Mouse (Mus musculus) adrenal gland, postnatal 36 days (tissue): ENCODE results near the gene Cntfr. TPM values are rescaled to one million over a fixed set of nuclear protein-coding genes. Genes with fewer than 3 reads are reported as not detected.

ENCODE experiments used
- DNase-seq, 2 experiments: peaks; one replicate each; pipeline ENCODE4 v3.0.0; 2021; ENCODE audit warnings: mixed read lengths in 1 of 2
- total RNA-seq, 2 experiments: library from RNA; stranded (reverse); gene quantifications; 2 replicates each; pipeline ENCODE4 v1.2.3; 2021

Cntfr gene
- total RNA-seq, 2 experiments from 2014 or later: 39.3 to 40.3 TPM

DNA sequence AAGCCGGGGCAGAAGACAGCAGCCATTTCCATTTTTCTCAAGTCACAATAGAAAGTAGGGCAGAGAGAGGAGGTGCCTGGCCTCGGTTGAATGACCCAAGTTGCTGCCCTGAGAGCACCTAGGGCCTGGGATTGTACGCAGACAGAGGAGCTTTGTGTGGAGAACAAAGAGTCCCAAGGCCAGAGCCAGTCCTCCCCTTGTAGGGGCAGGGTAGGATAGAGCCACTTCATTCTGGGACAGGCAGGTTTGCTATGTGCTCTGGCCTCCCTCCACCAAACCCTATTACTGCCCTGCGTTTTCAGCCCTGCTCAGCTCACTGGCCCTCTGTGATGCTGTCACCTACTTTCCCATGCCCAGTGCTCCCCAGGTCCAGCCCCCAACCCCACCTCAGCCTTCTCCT, 48.7 kb downstream of the Cntfr start:
- DNase-seq: no peak

DNA sequence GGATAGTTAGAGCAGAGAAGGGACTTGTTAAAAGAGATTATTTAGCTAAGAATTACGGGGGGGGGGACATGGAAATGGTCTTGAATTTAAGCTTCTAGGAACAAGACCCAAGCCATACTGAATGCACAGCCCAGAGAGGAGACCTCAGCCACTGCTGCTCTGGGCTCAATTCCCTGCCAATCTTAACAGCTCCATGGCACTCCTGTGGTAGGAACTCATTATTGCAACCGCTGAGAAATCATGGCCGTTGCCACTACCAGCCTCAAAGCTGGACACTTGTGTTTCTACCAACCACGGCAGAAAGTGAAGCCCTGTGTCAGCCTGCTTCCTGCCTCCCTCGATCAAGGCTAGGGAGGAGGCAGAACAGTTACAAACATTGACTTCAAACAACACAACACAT, 51.4 kb downstream of the Cntfr start:
- peak in 1 of 2 experiments; percentile 26 for DNase-seq

DNA sequence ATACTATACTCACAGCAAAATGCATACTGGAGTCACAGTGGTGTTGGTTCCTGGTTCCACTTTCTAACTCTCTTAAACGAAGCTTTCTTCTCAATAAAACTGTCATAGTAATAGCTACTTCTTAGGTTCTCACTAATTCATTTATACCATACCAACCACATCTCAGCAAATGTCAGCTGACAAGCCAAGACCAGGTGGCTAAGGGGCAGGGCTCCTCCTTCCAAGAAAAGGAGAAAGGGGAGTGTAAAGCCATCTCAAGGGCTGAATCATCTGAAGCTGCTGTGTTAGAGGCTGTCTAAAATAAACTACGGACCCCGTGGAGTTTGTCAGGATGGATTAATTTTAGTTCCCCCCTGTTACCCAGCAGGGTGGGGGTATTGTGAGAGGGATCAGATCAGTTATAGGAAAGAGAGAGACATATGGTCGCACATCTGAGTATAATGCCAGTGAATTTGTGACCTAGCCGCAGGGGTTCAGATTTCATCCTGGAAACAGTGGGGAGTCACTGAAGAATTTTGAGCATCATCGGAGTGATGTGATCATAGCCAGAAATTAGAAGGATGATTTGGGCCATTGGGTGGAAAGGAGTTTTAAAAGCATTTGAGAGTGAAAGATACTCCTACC, 55.6 kb downstream of the Cntfr start:
- no peak for DNase-seq

DNA sequence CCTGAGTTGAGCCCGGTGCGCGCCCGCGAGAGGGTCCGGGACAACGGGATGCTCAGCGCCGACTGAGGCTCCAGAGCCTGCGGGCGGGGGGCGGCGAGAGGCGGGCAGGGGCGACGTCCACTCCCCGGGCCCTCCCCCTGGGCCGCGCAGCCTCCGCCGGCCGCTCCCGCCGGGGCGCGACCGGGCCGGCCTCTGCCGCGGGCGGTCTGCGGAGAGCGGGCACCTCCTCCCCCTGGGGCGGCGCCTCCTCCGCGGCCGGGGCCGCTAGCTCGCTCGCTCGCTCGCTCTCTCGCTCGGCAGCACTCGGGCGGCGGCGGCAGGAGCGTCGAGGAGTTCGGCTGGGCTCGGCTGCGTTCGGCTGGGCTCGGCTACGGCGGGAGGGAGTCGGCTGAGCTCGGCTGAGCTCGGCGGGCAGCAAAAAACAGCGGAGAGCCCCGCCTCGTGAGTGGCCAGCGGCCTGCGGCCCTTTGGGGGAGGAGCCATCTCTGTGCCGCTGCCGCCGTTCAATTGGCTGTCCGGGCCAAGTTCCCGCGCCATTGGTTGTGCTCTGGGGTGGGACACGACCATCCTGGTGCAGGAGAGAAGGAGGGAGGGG, 56.9 kb downstream of the Cntfr start, which contains the start of gene Enho:
Gene Enho, minus strand, starts transcription at position 412 of the 595 bp plus-strand sequence.
- DNase-seq: peak; percentile 97 to 98

DNA sequence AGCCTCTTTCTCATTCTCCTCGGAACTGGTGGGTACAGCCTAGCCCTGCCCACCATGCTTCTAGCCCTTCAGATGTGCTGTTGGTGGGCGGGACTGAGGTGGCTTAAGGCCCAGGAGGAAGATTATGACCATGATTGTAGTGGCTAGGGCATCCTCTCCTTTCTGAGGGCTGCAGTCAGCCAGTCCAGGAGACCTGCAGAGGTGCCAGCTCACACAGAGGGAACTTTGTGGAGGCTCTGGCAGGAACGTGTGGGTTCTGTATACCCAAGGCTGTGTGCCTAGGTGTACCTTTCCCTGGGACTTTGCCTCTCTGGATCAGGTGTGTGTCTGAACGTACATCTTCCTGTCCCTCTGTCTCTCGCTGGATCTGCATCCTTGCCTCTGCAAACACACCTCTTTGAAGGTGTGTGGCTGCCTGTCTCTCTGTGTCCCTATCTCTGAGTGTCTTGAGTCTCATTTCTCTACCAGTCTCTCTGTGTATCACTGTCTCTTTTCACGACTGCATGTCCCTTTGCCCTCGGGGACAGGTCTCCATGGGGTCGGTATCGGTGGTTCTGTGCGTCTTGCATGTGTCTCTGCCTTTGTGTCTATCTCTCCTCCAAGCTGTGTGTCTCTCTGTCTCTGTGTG, 57.6 kb downstream of the Cntfr start:
- no peak for DNase-seq

DNA sequence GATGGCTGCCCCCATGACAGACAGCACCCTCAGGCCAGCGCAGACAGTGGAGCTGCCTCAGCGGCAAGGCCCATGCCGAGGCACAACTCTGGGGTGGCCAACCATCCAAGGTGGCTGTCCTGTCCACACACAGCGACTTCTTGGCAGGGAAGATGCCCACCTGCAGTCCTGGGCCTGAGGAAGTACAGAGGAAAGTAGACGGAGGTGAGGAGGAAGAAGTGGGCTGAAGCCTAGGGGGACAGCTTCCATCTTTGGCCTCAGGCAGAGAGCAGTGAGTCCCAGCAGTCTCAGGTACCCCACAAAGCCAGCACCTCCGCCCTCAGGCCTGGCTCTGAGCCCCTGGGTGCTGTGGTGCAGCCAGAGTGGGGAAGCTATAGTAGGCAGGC, 58.1 kb downstream of the Cntfr start:
- no peak for DNase-seq

DNA sequence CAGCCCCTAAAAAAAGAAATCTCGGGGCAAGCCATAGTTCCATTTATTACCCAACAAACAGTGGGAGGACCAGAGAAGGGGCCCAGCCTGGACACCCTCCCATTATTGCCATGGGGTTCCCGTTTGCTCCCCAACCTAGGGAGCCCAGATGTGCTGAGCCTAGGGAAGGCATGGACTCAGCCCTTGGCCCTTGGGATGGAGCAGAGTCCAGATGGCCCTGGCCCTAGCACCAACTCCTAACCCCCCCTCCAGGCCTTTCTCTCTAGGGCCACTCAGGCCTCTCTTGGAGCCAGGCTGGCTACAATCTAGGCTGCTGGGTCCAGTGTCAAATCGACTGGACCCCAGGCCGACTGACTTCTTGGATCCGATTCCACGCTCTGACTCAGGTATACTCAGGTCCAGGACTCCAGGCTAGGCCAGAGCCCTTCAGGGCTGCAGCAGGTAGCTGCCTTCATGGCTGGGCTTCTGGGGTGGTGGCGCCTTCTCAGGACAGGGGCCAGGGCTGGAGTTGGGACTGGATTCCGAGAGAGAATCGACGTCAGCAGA, 58.6 kb downstream of the Cntfr start:
- no peak for DNase-seq

DNA sequence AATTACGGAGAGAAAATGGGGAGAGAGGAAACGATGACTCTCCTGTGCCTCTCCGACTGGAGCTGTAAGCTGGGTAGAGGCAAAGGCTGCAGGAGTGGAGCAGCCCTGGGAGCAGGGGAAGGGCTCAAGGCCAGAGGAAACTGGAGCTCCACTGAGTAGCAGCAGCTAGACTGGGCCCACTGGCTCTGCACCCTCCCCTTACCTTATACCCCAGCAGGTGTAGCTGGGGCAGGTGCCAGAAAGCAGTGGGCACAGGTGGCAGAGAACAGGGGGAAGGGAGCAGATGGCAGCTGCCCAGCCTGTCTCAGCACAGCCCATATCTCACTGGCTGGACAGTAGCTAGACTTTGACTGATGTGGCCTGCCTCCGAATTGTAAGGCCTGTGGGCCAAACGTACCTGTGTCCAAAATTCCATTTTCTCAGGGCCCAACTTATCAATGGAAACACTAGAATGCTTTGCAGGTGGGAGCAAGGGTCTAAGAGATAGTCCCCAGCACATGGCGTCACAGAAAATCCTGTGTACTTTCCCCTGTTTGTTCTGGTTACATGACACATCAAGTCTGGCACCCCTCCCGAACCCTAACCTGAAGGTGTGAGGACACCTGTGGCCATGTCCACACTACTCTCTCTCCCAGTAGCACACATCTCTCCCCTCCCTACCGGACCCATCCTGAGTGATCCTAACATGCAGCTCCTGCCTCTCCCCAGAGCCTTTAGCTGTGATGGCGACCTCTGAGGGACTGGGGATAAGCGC, 59.8 kb downstream of the Cntfr start:
- DNase-seq: no peak

DNA sequence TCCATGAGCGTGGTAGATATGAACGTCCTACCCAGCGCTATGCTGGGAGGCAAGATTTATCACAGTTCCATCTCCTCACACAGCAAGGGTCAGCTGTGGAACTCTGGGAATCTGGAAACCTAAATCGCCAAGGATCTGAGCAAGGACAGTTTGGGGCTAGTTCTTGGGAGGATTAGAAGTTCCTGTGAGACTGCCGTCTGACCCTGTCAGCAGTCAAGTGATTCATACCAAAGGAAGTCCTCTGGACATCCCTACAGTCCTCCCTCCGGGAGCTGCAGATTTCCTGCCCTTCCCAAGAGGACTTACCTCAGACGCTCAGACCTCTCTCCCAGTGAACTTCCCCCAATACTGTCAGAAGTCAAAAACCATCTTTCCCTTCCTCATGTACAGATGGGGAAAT, 60.5 kb downstream of the Cntfr start:
- peak; percentile 18 to 30 for DNase-seq

DNA sequence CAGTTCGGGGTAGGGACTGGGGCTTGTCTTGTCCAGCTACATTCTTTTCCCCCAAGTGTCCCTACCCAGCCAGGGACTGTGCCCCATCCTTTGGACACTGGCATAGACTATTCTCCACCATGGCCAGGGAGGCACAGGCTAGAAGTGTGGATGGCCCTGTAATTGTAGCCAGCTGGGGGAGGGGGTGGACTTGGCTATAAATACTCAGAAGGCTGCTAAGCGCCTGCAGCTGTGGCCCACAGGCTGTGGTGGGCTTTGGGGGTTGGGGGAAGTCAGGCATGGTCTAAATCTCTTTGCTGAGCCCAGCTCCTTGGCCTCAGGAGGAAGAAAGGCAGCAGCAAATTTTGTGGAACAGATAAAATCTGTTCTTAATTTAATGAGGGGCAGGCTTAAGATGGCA, 61.0 kb downstream of the Cntfr start:
- DNase-seq: no peak

DNA sequence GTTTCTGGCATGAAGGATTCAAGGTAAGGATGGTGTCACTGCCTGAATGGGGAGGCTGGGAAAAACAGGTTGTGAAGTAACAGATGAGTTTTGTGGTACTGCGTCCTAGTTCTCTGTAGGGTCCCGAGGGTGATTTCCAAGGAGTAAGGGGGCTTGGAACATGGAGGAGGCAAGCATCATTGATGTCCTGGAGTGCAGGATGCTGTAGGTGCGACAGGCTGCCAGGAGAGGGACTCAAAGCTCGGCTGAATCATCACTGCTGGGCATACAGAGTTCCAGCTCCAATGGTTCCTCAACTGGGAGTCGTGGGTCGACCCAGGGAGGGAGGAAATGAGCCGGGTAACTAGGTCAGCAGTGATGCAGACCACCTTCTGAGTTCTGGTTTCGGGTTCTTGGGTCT, 61.7 kb downstream of the Cntfr start:
- DNase-seq: no peak

DNA sequence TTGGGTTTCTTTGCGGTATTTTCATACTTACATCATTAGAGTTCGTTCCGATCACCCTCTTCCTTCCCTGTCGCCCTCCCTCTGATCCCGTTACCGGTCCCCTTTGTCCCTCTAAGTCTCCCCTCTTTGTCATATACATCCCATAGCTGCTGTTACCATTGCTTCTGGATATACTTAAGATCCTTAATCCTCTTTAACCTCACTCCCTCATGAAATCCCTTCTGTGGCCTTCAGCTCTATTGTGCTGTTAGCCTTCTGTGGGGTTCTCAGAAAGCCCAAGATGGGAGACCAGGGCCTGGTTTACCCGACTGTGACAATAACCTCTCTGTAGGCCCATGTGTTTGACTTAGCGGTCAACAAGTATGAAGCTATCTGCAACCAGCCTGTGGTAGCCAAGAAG, 62.3 kb downstream of the Cntfr start:
- DNase-seq: no peak

DNA sequence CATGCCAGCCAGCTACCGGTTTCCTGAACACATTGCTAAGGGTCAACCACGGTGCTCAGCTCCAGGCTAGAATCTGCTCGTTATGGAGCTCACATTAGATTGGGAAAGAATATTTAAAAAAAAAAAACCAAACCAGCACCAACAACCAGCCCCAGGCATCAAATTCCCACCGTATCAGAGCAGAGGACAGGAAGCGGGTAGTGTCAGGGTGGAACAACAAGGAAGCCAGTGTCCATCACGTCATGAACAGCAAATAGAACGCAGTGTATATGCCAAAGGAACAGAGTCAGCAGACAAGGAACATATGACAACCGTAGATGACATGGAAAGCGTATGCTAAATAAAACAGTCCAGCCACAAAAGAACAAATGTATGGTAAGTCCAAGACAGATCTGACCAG, 63.9 kb downstream of the Cntfr start:
- no peak for DNase-seq

DNA sequence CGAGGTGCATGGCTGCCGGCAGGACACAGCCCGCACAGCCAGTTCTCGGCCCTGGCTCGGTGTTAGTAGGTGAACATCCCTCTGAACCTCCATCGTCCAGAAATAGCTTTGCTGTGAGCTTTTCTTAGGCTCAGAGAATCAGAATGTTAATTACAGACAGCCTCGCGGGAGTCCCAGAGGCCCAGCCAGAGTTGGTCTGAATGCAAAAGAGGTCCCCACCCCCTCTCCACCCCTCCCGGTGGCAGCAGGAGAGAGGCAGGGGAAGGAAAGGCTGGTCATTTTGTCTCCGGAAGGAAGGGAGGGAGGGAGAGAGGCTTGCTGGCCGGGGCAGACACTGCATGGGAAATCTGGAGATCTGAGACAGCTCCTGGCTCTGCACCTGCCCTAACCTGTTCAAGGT, 65.5 kb downstream of the Cntfr start:
- peak; percentile 21 to 40 for DNase-seq

DNA sequence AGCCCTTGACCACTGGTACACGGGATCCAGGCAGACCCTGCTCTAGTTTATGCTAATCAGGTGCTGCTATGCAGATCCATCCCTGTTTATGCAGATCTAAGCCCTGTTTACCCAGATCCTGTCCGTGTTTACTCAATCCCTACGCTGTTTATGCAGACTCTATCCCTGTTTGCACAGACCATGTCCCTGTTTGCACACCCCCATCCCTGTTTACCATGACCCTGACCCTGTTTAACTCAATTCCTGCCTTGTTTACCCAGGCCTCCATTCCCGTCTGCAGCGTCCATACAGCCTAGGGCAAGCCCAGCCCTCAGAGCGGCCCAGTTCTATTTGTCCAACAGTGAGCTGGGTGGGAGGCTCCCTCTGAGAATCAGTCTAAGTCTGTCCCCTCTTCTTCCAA, 66.7 kb downstream of the Cntfr start:
- DNase-seq: no peak

DNA sequence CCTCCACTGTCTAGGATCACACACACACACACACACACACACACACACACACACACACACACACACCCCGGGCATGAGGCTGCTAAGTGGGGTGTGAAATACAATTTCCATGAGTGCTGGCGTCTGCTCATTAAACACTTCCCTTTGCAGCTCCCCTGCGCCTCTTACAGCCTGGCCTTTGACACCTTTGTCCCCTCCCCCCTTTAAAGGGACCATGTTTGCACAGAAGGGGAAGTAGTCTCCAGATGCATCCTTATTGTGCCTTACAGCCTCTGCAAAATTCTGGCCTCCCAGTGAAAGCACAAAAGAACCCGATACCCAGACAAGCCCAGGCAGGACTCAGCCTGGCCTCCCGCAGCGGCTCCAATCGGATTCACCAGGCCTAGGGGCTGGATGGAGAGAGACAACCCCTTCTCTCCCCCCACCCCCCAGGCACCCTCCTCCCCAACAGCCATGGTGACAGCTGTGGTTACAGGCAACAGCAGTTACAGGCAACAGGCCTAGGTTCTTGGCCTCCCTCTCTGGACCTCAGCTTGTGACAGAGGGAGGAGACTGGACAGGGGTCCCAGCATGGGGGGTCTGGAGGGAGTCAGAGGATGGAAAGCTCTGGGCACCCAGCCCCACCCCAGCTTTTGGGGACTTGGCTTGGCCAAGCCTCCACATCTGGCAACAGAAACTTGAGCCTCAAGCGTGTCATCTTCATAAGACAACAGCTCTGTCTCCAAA, 68.5 kb downstream of the Cntfr start:
- no peak for DNase-seq

DNA sequence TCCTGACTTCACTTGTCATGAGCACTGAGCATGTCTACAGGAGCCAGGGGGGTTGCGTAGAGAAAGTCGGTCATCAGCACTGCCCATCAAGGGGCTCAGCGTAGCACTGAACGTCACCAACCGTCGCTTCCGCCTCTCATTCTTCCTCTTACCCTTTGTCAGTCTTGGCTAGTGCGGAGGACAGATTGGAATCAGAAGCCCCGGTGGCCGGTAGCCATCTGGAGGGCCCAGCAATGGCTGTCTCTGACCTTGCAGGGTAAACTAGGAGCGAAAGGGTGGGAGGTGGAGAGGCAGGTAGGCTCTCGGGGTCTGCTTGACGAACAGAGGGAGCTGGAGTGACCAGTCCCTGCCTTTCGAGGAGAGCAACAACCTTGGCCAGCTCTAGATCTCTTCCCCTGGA, 74.8 kb downstream of the Cntfr start:
- DNase-seq: no peak

DNA sequence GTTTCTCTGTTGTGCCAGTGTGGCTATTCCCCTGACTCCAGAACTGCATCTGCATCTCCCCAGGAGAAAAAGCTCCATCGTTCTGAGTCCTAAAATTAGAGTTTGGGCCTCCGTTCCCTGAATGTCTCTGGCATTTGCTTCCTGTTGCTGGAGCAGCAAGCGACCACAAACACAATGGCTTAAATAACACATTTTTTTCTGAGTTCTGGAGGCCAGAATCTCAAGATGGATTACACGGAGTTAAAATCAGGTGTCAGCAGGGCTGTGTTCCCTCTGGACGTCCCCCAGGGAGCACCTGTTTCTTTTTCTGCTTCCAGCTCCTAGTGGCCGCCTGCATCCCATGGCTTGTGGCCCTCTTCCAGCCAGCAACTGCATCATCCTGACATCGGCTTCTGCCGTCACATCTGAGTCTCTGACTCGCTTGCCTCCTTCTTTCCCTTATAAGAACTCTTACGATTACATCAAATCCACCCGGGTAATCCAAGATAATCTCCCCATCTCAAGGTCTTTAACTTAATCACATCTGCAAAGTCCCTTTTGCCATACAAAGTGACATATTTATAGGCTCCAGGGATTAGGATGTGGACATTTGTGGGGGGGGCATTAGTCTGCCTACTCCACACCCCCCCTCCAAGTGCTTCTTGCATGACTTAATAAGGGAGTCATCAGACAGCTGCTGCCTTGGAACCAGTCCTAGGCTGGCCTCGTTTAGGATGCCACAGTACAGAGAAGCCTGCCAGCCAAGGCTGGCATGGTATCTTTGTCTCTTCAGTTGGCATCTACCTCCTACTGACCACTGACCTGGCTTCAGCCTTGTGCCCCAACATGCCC, 77.8 kb downstream of the Cntfr start:
- peak in 1 of 2 experiments; percentile 36 for DNase-seq

DNA sequence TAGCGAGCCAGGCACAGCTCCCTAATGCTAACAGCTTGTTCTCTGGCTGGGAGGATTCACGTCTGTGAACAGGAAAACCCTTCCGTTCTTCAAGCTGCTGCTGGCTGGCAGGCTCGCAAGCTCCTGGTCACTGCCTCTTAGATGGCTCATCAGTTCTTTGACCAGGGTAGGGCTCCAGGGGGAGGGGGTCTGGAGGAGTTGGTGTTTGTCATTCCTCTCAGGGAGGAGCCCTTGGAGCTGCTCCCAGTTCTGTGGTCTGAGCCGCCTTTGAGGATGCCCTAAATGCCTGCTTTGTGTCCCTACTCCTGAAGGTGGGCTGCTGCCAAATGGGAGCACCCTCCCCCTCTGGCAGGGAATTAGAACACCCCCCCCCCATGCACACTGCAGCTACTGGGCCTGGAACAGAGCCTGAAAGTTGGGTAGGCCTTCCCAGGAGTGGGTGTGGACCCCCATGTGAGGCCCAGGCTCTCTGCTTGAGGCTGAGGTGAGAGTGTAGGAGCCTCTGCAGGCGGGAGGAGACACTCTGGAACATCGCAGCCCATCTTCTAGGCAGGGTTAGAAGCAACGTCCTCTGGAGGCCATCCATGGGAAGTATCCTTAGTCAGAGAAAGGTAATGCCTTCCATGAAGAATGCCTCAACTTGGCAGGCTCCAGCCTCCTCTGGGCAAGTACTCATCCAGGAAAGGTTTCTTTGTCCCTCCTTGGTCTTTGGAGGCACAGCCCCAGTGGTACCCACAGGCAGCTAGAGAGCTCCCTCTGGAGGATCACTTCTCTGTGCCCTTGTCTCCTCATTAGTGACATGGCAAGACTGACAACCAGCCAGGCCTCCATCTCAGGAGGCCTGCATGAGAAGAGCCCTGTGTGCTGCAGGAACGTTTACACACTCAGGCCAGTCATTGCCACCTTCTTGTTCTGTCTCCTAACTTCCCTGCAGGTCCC, 81.0 kb downstream of the Cntfr start:
- DNase-seq: no peak

DNA sequence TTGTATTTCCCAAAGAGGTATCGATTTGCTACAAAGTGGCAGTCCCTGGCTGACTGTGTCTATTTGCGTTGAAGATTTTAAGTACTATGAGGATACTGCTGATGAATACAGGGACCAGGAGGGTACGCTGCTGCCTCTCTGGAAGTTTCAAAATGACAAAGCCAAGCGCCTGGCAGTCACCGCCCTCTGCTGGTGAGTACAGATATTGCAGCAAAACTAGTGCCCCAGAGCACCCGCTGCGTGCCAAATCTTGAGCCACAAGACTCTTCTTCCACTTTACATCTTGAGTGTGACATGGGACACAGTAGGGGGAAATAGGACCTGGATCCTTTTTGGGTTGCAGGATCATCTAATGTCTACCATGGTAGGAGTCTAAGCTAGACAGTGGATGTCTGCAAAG, 82.7 kb downstream of the Cntfr start:
- peak; percentile 75 to 82 for DNase-seq
